Mouse (Mus musculus) left cerebral cortex, adult 11 months (tissue): ENCODE results near the gene Ccpg1.

ENCODE experiments used
- DNase-seq: peaks from one replicate; pipeline ENCODE4 v3.0.0; 2022; ENCODE audit warnings: low spot score

The Ccpg1 gene

DNA sequence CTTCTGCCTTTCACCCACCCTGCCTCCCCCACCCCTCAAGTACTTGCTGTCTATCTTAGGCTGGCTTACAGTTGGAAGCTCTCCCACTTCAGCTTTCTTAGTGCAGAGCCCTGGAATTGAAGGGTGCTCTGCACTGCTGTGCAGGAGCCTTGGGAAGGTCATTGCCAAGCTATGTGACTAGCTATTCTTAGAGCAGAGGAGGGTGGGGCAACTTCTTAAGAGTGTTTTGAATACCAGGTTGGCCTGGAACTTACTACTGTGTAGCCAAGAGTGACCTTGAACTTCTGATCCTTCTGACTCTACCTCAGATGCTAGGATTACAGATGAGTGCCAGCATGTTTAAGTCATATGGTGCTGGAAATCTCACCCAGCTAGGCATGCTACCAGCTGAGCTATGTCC lies 10.9 kb downstream of the Ccpg1 start:
- no peak for DNase-seq

DNA sequence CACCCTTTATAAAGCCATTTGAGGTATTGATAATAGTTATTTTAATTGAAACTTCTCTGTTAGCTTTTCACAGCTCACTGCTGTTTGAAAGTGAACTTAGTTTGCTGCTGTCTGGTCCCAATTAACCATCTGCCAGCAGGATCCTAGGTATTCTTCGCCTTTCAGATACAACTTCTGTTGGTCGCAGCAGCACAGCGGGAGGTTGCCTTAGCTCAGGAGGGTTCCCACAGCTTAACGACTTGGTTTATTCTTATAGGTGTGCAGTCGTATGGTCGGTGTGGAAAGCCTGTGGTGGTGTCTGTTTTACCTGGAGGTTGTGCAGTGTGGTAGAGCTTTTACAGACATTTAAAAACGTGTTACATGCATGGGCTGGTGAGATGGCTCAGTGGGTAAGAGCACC lies 11.6 kb downstream of the Ccpg1 start:
- no peak for DNase-seq

GRCm38 (mm10) chr9:73000487-73000886 lies 15.3 kb downstream of the Ccpg1 start:
- DNase-seq: no peak

DNA sequence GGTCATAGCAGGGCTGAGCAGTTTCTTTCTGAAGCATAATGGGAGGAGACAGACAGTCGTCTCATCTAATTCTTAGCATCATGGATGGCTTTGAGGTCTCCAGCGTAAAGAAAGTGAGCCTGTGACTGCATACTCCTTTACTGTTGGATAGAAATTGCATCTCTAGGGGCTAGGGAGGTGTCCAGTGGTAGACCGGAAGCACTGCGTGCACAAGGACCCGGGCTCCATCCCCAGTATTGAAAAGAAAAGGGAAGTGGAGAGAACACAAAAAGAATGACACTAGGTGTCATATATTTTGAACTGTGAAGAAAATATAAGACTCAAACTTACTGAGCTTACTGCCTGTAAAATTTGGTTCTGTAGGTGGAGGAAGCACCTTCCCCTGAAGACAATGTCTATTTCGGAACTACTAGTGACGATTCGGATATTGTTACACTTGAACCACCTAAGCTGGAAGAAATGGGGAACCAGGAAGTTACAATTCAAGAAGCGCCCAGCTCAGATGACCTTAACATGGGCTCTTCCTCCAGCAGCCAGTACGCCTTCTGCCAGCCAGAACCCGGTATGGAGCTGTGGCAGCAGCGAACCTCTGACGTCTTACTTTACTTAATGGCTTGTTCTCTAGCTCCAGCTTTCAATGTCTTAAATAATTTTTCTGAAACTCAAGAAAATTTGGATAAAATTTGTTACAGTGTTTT lies 16.2 kb downstream of the Ccpg1 start:
- no peak for DNase-seq

GRCm38 (mm10) chr9:73002177-73002576 lies 16.9 kb downstream of the Ccpg1 start:
- no peak for DNase-seq

DNA sequence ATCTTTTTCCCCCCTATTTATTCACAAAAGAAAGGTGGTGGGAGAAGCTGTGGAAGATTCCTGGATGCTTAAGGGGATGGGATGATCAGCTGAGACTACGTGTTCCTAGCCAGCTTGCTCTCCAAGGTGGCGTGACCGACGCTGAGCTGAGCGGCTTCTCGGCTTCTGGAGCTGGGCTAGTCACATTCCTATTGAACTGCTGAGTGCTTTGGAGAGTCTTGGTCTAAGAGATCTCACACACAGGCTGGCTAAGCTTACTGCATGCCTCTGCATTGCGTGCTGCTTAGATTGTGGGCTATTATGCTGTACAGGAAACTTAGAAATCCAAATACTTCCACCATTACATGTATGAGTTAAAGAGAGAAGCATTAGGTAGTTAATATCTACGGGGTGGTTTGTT lies 18.8 kb downstream of the Ccpg1 start:
- no peak for DNase-seq

DNA sequence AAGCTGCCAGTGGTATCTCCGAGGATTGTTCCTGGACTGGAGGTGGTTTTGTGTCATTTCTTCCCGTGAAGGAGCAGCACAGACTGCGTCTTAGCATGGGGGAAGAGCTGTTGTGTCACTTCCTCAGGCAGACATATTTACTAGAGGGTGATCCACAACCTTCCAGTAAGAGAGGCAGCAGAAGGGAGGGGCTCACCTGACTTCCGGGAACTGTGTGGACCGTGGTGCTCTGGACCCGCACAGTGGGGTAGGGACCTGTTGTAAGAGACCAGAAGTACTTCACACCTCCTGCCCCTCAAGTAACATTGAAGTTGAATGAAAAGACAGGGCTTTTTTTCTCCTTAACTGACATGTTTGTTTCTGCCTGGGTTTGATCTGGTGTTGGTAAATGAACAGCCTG lies 19.9 kb downstream of the Ccpg1 start:
- no peak for DNase-seq

DNA sequence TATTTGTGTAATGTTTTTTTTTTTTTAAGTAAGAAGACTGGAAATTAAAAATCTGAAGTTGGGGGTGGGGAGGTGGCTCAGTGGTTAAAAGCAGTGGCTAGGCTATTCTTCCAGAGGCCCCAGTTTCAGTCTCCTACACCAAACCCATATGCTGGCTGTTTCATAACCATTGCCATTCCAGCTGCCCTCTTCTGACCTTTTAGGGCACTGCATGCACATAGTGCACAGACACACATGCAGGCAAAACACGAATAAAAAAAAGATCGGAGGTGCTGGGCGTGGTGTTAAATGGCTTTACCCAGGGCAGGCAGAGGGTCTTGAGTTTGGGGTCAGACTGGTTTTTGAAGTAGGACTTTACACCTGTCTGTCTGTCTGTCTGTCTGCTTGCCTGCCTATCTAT lies 20.9 kb downstream of the Ccpg1 start:
- no peak for DNase-seq

- no peak for DNase-seq
These were observed 23.2 kb downstream of the Ccpg1 start for GRCm38 (mm10) chr9:73008384-73008783.

DNA sequence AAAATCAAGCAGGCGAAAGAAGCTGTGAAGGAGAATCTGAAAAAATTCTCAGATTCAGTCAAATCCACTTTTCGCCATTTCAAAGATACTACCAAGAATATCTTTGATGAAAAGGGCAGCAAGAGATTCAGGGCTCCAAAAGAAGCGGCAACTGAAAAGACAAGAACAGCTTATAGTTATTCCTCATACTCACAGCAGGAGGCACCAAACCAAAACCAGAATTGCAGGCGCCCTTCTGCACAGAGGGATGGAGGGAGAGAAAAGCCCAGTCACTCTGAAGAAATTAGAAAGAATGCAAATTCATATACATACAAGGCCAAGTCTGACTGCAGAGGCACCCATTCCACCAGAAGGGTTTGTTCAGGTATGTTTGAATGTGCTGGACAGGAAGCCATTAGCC lies 27.4 kb downstream of the Ccpg1 start:
- DNase-seq: no peak

DNA sequence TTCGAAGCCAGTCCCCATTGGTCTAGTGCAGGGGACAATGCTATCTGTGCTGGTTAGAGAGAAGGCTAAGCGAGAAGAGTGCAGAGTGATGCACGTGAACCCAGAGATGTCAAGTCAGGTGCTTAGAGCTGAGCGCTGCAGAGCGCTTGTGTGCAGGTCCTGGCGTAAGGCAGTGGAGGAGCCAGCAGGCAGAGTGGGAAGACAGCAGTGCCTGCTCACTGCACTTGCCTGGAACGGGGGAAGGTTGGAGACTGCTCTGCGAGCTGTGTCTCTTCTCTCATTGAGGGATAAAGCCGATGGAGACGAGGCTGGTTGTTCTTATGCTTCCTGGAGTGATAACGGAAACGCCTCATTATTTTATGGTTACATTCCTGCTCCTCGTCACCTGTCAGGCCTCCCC lies 29.5 kb downstream of the Ccpg1 start:
- no peak for DNase-seq

DNA sequence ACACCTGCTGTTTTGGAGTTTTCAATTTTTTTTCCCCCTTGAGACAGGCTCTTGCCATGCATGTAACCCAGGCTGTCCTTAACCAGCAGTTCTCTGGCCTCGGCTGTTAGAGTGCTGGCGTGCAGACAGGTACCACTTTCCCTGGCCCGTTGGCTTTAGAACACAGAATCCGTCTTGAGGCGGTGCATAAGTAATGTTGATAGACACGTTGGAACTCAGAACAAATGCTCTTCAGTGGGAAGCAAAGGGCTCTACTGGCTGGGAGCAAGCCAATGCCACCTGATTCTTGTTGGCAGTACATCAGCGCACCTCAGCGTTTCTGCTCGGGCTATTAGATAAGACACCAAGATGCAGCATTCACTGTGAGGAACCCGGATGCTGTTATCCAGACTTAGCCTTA lies 34.6 kb downstream of the Ccpg1 start:
- DNase-seq: no peak

DNA sequence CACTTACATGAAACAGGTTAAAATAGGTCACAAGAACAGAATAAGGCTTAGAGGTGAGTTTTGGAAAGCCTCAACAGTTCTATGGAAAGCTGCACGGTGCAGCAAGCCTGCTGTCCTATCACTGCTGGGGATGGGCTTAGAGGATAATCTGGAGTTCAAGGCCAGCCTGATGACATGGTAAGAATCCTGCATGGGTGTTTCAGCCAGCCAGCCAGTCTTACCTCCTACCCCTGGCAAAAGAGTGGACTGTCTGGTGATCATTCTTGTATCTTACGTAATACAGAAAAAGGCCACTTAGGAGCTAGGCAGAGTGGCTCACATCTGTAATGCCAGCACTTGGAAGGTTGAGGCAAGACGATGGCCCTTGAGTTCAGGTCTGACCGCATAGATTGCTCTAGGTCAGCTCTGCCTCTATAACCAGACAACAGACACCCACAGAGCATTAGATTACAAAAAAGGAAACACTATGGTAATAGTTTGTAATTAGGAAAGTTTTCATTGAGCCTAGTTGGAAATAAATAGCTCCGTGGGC lies 35.4 kb downstream of the Ccpg1 start:
- DNase-seq: no peak

GRCm38 (mm10) chr9:73025818-73026636 lies 40.8 kb downstream of the Ccpg1 start:
- no peak for DNase-seq

GRCm38 (mm10) chr9:73030443-73030842 lies 45.2 kb downstream of the Ccpg1 start:
- no peak for DNase-seq

- no peak for DNase-seq
These were observed 46.2 kb downstream of the Ccpg1 start for GRCm38 (mm10) chr9:73031421-73031820.

GRCm38 (mm10) chr9:73033406-73033805 lies 48.2 kb downstream of the Ccpg1 start:
- no peak for DNase-seq

DNA sequence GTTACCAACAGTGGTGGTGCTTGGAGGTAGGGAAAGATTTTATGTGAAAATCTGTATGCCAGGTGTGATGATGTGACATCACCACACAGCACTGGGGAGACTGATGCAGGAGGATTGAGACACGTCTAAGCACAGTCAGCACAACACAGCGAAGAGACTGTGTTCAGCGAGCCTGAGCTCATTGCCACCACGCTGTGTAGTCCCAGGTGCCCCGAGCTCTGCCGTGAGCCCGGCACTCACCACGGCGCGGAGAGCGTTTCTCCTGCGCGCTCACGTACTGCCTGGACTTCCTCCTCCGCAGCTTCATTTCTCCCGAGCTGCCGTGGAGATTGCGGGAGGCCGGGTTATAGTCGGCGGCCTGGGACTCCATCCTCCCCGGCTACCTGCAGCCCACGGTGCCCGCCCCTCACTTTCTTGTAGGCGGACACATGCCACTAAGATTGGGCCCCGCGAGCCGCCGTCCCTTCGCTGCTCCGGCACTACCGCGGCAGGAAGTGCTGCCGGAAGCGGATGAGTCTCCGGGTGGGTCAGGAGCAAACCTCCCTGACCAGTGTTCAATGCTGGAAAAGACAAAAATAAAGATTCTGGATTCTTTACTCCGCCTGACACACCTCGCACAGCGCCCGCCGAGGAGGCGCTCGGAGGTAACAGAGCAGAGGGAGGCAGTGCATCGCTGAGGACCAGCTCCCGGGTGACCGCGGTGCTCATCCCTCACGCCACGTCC lies 54.2 kb downstream of the Ccpg1 start:
- peak; percentile 78 for DNase-seq

DNA sequence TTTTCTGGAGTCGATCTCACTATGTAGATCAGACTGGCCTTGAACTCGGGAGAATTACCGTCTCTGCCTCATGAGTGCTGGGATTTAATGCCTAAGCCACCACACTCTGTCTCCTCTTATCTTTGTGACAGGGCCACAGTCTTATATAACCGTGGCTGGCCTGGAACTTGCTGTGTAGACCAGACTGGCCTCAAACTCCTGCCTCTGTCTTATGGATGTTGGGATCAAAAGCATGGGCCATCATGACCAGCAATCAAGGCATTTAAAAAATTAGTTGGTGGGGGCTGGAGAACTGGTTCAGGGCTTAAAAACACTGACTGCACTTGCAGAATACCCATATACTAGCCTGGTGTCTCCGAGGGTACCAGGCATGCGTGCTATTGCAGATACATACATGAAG lies 54.9 kb downstream of the Ccpg1 start, which contains the start of gene Pigb:
Pigb (minus strand) TSS at position 299 of the 400 bp plus-strand sequence.
- no peak for DNase-seq

GRCm38 (mm10) chr9:73044146-73045079 lies 59.2 kb downstream of the Ccpg1 start, which contains the start of gene Rab27a:
Rab27a (plus strand) TSS chr9:73044854.
- DNase-seq: peak; percentile 72

GRCm38 (mm10) chr9:73045204-73045603 lies 60.0 kb downstream of the Ccpg1 start:
- no peak for DNase-seq
